Mouse (Mus musculus) cerebellum, adult (tissue): ENCODE results near the gene Stk10.
A peak's percentile ranks its signal among the peaks of the same experiment; 100 is the strongest.

Source experiments
- ATAC-seq: cut with Nextera tagmentation; 2 replicates; pipeline ENCODE4 v1.9.2; 2017; ENCODE audit warnings: mild to moderate bottlenecking, moderate library complexity, mixed read lengths; ENCODE audit not compliant: insufficient number of reproducible peaks, low FRiP score, low TSS enrichment

The Stk10 gene

GRCm38 (mm10) chr11:32524122-32524920 is 8.8 kb upstream of the Stk10 start:
- no peak for ATAC-seq

DNA sequence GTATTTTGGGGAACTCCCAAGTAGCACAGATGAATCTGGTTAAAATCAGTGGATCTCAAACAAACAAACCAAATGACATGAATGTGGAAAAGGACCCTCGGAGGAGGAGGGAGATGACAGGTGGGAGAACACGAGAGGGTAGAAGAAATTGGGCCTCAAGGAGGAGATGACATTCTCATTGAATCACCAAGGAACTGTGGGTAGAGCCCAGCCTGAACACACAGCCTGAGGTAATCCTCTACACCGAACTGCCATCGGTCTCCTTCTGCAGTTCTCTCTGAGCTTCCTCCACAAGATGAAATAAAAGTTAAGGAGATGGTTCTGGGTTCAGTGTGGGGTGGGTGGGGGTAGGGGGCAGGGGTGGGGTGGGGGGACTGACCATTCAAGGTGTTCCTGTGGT is 6.1 kb upstream of the Stk10 start:
- ATAC-seq: no peak

GRCm38 (mm10) chr11:32530151-32530550 is 3.0 kb upstream of the Stk10 start:
- no peak for ATAC-seq

GRCm38 (mm10) chr11:32531871-32532764 is 987 bp upstream of the Stk10 start, which contains the start of gene Efcab9:
Gene Efcab9, minus strand, starts transcription at chr11:32532081.
- ATAC-seq: no peak

DNA sequence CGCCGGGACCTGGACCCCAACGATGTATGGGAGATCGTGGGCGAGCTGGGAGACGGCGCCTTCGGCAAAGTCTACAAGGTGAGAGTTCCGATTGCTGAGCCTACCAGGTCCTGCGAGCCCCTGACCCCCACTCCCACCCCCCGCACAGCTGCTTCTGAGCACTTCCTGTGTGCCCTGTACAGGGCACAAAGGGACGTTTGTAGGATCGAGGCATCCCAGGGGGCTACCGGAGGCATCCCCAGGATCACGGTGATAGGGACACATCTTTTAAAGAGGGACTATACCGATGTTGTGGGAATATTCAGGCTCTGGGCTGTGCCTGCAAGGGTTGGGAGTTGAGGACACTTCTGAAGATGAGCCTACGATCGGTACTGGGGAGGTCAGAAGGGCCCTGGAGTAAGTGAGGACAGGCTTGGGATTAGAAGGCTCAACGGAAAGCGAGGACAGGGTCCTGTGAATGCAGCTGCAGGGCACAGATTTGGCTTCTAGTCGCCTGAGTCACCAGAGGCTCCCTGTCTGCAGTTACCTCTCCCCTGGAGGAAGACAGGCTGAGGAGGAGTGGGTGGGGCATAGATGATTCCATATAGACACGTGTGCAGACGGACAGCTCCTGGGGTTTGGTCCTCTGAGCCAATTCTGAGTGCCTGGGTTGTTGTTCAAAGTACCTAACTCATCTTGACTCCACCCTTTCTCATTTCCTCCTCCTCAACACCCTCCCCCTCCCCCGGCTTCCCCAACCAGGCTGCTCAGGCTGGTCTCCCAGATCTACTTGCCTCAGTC is 567 bp downstream of the Stk10 start:
- ATAC-seq: peak; percentile 24; the same call in 1 of the 2 replicates

DNA sequence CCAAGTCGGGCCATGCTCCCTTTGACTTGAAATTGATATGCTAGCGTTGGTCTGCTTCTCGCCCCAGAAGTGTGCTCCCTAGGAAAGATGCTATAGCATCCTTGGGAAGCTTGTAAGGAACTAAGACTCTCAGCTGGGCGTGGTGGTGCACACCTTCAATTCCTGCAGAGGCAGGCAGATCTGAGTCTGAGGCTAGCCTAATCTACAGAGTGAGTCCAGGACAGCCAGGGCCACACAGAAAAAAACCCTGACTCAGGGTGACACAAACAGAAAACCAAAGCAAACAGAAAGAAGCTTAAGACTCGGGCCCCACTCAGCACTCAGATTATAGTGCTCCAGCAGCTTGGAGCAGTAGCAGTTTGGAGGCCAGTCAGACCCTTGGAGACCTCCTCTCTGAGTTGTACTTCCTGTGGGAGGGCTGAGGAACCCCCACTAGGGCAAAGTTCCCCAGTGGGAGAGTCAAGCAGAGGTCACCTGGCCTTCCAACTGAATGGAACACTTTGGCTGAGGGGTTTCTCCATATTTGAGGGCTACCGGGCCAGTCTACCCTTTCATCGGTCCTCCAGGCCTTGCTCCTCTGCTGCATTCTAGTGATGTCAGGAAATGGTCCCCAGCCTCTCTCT is 1.5 kb downstream of the Stk10 start:
- no peak for ATAC-seq

DNA sequence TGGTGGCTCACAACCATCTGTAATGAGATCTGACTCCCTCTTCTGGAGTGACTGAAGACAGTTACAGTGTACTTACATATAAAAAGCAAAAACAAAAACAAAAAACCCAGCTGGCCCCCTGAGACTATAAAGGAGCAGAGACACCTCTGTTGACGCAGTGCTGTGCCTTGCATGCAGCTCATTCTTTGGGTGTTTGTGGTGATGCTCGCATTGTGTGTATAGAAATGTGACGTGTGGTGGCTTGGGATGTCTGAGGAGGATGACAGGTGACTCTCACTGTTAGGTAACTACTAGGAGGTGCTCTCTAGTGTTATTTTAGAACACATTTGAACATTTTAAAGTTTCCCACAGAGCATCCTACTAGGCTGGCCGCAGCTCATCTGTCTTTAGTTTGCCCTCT is 2.5 kb downstream of the Stk10 start:
- no peak for ATAC-seq

DNA sequence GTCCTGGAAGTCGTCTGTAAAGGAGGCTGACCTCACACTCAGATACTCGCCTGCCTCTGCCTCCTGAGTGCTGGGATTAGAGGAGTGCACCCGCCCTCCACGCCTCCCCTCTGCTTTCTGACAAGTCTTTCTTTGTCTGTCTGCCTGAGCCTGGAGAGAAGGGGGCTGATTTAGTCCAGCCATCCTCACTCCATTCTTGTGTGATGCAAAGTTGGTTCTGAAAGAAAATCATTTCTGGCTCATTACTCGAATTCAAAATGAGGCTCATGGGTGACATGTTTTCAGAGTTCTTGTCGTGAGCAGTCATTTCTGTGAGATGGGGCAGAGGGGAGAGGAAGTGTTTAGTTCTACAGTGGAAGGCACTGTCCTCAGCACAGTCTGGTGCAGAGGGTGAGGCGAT is 3.8 kb downstream of the Stk10 start:
- no peak for ATAC-seq

DNA sequence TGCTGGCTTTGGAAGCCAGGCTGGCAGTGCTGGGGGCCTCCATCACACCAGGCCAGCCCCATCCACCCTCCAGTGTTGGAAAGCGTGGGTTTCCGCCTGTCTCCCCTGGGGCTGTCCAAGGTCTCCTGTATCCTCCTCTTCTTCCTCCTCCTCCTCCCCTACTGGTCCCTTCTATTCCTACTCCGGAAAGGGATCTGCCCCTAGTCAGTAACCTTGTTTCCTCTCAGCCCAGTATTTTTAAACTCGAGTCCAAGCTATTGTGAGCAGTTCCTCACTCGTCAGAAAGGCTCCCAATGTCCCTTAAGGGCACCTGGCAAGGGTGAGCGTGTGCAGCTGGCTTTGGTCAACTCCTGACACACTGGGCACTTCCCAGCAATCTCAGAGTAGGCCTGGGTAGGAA is 5.3 kb downstream of the Stk10 start:
- no peak for ATAC-seq

GRCm38 (mm10) chr11:32538846-32539245 is 5.7 kb downstream of the Stk10 start:
- no peak for ATAC-seq

DNA sequence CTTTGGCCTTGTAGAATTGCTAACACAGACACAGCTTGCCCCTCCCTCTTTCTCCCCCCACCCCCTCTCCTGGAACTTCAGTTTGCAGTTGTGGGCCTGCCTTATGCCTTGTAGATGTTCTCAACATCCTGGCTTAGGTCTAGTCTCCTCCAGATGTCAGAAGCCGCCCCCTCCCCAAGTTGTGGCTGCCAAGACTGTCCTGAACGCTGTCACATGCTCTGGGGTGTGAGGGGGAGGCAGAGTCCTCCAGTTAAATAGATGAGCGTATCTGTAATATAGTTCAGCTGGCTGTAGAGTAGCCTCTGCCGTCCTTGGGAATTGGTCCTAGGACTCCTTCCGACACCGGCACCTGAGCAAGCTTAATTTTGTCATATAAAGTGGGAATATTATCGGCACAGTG is 6.6 kb downstream of the Stk10 start:
- no peak for ATAC-seq

GRCm38 (mm10) chr11:32540463-32540862 is 7.4 kb downstream of the Stk10 start:
- ATAC-seq: no peak

DNA sequence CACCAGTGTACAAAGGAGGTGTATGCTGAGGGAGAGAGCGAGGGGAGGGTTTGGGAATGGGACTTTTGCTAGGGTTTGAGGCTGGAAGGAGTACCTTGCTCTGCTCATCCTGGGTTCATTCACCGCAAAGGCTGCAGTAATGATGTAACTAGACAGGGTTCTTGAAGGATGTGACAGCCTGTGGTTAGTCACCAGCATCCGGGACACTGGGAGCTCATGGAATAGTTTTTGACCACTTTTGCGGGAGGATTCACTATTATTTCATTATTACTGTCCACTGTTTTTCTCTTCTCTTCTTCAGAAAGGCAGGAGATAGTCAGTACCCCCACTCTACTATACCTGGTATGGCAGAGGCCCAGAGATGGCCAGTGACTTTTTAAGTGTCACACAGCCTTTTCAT is 9.1 kb downstream of the Stk10 start:
- ATAC-seq: no peak

DNA sequence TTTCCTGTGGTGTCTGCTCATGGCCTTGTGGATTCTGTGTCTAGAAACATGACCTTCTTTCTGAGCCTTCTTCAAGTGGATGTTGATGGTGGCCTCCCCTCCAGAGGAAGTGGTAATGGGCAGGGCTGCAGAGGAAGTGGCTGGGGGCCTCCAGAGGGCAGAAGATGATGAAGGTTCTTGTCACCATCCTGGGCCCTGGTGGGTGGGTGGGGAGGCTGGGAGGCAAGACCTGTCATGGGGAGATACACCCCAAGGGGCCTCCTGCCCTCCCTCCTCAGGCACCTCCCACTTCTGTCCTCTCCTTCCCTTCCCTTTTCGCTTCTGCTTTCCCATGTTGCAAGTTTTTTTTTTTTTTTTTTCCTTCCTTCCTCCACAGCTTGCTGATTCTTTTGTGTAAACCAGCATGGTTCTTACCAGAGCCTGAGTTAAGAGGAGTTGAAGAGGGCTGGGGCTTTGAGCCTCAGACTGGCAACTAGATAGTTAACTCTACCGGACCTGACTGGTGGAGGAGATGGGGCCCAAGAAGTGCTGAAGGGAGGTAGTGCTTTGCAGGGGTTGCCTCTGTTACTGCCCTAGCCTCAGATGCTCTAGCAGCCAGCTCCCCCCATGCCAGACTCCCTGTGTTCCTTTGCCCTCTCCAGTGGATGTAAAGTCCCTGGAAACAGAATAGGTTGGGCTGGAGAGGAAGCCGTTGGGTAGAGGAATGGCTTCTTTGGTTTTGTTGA is 9.7 kb downstream of the Stk10 start:
- ATAC-seq: no peak

DNA sequence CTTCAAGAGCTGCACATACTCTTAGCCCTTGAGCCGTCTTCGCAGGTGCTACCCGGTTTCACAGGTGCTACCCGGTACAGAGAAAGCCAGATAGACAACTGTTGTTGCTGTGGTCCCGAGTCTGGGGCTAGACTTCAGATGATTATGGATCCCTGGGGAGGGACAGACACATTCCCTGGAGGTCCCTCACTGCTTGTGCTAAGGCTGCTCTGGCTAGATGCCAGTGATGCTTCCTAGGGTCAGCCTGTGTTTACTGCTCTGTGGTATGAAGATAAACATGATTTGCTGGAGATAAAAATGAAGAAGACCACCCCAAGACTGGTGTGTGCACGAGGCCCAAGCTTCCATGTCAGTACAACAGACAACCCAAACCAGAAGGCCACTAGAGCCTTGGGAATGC is 10.9 kb downstream of the Stk10 start:
- ATAC-seq: no peak

DNA sequence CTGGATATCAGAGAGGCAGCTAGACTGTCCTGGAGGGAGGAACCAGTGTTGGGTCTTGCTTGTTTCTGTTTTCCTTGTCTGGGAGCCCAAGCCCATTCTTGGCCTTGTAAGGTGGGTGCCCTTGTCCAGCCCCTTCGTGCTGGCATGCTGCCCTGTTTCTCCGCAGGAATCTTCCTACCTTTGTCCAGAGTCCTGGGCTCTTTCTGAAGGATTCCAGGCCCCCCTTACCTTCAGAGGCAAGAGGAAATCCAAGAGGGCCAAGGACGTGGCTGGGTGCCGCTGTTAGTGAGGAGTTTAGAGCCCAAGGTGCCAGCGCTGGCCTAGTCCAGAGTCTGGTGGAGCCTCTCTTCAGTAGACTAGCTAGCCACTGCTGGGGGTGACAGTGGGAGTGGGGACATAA is 11.4 kb downstream of the Stk10 start:
- ATAC-seq: no peak

GRCm38 (mm10) chr11:32545605-32546004 is 12.5 kb downstream of the Stk10 start:
- ATAC-seq: no peak

- no peak for ATAC-seq
Observed at GRCm38 (mm10) chr11:32546483-32546882, 13.4 kb downstream of the Stk10 start.

- no peak for ATAC-seq
Observed at GRCm38 (mm10) chr11:32547391-32547947, 14.4 kb downstream of the Stk10 start.
